Mouse (Mus musculus): ENCODE results near the gene Gm5485. TPM values are rescaled to one million over a fixed set of nuclear protein-coding genes. Genes with fewer than 3 reads are reported as not detected.

Gm5485 gene
- total and polyA plus RNA-seq, 3 experiments: not detected

DNA sequence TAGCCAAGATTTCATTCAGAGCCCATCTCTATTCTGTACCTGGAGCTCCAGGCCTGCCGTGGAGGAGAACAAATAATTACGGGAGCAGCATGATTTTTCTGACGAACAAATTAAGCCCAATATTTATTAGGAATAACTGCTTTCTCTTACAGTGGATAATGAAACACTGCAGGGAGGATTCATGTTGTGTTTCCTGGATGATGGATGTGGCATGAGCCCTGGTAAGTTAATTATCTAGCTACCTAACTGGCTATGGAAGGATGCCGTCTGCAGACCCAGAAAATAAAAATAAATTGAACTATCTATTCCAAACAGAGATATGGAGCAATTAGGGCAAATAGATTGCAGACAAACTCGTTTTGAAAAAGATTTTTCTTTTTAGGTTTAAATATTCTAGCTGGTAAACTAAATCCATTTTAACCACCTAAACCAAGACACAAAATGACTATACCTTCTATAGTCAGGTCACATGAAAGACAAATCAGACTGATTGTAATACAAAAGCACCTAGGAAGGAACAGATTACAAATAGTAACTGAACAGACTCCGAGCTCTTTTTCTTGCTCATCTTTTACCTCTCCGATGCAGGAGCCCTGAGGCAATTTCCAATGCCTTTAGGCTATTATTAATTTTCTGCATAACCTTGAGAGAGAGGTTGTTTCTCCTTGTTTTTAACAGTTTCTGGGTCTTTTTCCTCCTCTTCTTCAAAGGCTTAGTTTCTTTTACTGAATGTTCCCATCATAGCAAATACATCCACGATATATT, 34.1 kb upstream of the Gm5485 start (continued):
- TF ChIP-seq USF2 (conservative IDR thresholded peaks at IDR 0.05; ENCODE audit: low read depth, low read length): no peak

DNA sequence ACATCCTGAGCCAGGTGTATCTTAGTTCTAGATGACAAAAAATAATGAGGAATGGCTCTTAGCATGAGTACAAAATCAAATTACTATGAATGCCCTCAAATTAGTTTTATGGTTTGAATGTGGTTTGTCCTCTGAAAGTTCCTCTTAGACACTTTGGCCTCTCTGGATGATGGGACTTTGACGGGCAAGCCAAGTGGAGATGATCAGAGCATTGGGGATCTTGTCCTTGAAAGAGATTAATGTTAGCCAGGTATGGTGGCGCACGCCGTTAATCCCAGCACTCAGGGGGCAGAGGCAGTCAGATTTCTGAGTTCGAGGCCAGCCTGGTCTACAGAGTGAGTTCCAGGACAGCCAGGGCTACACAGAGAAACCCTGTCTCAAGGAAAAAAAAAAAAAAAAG, 32.4 kb upstream of the Gm5485 start:
- in situ Hi-C loops (cut with MboI; ENCODE audit: low pct_ligation_motif_present, low pct_unique_long_range_greater_than_20kb, low sequenced_read_pairs): no loop called here
- Histone ChIP-seq H3K4me2 (ENCODE audit: insufficient read depth, low read depth, poor library complexity, severe bottlenecking) (no peak overlapping the region), H3K27ac (ENCODE audit: insufficient read depth, low read depth) (no peak overlapping the region), H3K9ac (ENCODE audit: insufficient read depth, low read depth) (no peak overlapping the region), H3K4me1 (ENCODE audit: control insufficient read depth in 1 of 2, insufficient read depth in 2 of 2) (no peaks in the 10 kb centered on the region), H3K79me2 (replicated peaks; ENCODE audit: control insufficient read depth, extremely low read depth, insufficient read depth, poor library complexity, severe bottlenecking) (no peaks in the 10 kb centered on the region), H3K4me3 (replicated peaks in 1 of 3; ENCODE audit: low read depth in 2 of 3, low read length in 2 of 3, poor library complexity in 1 of 3) (no peak overlapping the region), H3K9me3 (replicated peaks; ENCODE audit: low read length) (peaks cover 67% of the 10 kb centered on the region), H3K27me3 (replicated peaks) (no peaks in the 10 kb centered on the region), H3K36me3 (replicated peaks in 1 of 2; ENCODE audit: control insufficient read depth in 1 of 2, insufficient read depth in 1 of 2, low read length in 1 of 2) (no peaks in the 10 kb centered on the region)
- TF ChIP-seq MAZ (IDR thresholded peaks at IDR 0.05; ENCODE audit: low read depth, low read length) (no peak), HCFC1 (IDR thresholded peaks at IDR 0.05; ENCODE audit: low read depth, low read length) (no peak), UBTF (IDR thresholded peaks at IDR 0.05; ENCODE audit: low read depth, low read length) (no peak), USF2 (conservative IDR thresholded peaks at IDR 0.05; ENCODE audit: low read depth, low read length) (no peak), MXI1 (IDR thresholded peaks at IDR 0.05; ENCODE audit: low read depth, low read length) (no peak), ZNF384 (IDR thresholded peaks at IDR 0.05; ENCODE audit: low read depth, low read length) (no peak), PAX5 (IDR thresholded peaks at IDR 0.05; ENCODE audit: low read length) (no peak), ZC3H11A (IDR thresholded peaks at IDR 0.05; ENCODE audit: low read depth, low read length) (no peak), CHD1 (IDR thresholded peaks at IDR 0.05; ENCODE audit: low read depth, low read length) (no peak), ETS1 (conservative IDR thresholded peaks at IDR 0.05; ENCODE audit: low read depth, low read length) (no peak)
- dilution Hi-C loops (cut with MboI; ENCODE audit: extremely low pct_ligation_motif_present, extremely low pct_unique_long_range_greater_than_20kb, low sequenced_read_pairs): no loop called here
- DNase-seq (ENCODE audit: extremely low read depth): no peak

DNA sequence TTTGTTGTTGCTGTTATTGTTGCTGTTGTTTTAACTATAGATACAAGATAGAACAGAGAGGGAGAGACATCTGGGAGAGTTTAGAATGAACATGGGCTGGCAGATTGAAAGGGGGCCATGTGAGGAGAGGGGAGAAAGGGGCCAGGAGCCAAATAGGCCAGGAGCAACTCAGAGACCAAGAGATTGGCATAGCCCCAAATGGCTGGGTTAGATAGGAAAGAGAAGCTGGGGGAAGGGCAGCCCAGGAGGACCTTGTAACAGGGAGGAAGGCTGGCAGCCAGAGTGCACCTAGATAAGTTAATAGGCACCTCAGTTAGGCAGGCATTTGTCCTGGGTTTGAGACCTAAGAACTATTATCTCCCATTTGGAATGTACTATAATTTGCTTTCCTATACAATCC, 25.3 kb upstream of the Gm5485 start:
- Histone ChIP-seq H3K9me3 (replicated peaks; ENCODE audit: low read length) (peaks cover 62% of the 10 kb centered on the region), H3K27ac (ENCODE audit: insufficient read depth, low read depth) (no peak overlapping the region), H3K36me3 (replicated peaks in 1 of 2; ENCODE audit: control insufficient read depth in 1 of 2, insufficient read depth in 1 of 2, low read length in 1 of 2) (no peaks in the 10 kb centered on the region), H3K4me1 (ENCODE audit: control insufficient read depth in 1 of 2, insufficient read depth in 2 of 2) (no peaks in the 10 kb centered on the region), H3K79me2 (replicated peaks; ENCODE audit: control insufficient read depth, extremely low read depth, insufficient read depth, poor library complexity, severe bottlenecking) (no peaks in the 10 kb centered on the region), H3K27me3 (replicated peaks) (no peaks in the 10 kb centered on the region), H3K4me2 (ENCODE audit: insufficient read depth, low read depth, poor library complexity, severe bottlenecking) (no peak overlapping the region), H3K9ac (ENCODE audit: insufficient read depth, low read depth) (no peak overlapping the region), H3K4me3 (replicated peaks in 1 of 3; ENCODE audit: low read depth in 2 of 3, low read length in 2 of 3, poor library complexity in 1 of 3) (no peak overlapping the region)
- DNase-seq (ENCODE audit: extremely low read depth): no peak
- TF ChIP-seq ZKSCAN1 (IDR thresholded peaks at IDR 0.05; ENCODE audit: borderline replicate concordance, low read depth, low read length) (no peak), TCF12 (IDR thresholded peaks at IDR 0.05; ENCODE audit: low read depth, low read length) (no peak), ELF1 (IDR thresholded peaks at IDR 0.05; ENCODE audit: low read depth, low read length) (no peak), GABPA (IDR thresholded peaks at IDR 0.05; ENCODE audit: insufficient replicate concordance, low read depth, low read length) (no peak), ZC3H11A (IDR thresholded peaks at IDR 0.05; ENCODE audit: low read depth, low read length) (no peak), CHD1 (IDR thresholded peaks at IDR 0.05; ENCODE audit: low read depth, low read length) (no peak), BHLHE40 (IDR thresholded peaks at IDR 0.05; ENCODE audit: low read depth, low read length) (no peak), MAFK (IDR thresholded peaks at IDR 0.05; ENCODE audit: insufficient replicate concordance, low read length) (no peak), CHD2 (IDR thresholded peaks at IDR 0.05; ENCODE audit: low read length) (no peak)
- in situ Hi-C loops (cut with MboI; ENCODE audit: low pct_ligation_motif_present, low pct_unique_long_range_greater_than_20kb, low sequenced_read_pairs): no loop called here
- dilution Hi-C loops (cut with MboI; ENCODE audit: extremely low pct_ligation_motif_present, extremely low pct_unique_long_range_greater_than_20kb, low sequenced_read_pairs): no loop called here
